Mouse (Mus musculus): ENCODE measurements around the gene Cab39l. TPM values are rescaled to one million over a fixed set of nuclear protein-coding genes. Genes with fewer than 3 reads are reported as not detected.
"Not testable (repeated sequence)": the region's sequence is repeated elsewhere in the genome, so short reads cannot be mapped to it uniquely, and the experiment has no call there.

The Cab39l gene
- polyA plus RNA-seq (2015; fragmentation: Nextera tagmentation; extraction: Ambion mirVana) = 22.3 and 25.1 TPM in 2 replicates

DNA sequence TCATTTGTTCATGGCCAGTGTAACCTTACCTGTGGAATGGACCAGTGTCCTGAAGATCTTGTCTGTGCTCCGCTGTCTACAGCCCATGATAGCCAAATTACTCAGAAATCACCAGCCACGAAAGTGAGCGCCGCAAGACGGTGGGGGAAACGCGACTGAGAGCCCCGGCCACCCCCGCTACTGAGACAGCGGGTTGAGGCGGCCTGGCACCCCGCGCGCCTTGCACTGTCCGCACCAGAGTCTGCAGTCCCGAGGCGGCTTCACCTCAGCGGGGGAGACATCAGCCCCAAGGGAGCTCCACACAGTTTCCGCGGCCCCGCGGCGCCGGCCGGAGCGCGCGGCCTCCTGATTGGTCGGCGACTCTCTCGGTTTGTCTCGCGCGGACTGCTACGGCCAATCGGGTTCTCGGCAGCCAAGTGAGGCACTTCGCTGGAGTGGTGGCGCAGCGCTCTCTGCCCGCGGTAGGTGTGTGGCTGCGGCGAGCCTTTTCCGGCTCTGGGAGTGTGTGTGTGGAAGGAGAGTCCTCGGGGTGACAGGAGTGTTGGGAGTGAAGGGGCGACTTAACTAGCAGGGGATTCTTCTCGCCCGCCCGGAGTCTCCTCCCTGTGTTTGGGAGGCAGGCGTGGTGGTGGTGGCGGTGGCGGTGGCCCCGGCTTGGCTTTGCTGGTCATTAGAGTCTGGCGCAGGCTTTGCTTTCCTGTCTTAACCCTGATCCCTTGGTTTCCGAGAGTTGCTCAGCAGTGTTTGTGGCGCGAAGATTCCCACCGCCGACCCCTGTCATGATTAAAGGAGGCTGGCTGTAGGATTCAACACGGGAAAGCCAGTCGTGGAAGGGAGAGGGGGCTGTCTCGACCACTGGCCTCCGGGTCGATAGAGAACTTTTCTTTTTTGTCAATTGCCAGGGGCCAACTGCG, at the start of gene Cab39l, which contains the start of gene Setdb2:
Gene Cab39l, plus strand, starts transcription at position 415 of the 914 bp plus-strand sequence.
Gene Setdb2, minus strand, starts transcription at position 327 of the 914 bp plus-strand sequence.
- peaks cover 19% of the 10 kb centered on the region for H3K4me1 ChIP-seq (replicated peaks)
- no peaks in the 10 kb centered on the region for H3K36me3 ChIP-seq (replicated peaks)
- H3K9ac ChIP-seq = peak within 1 kb of the TSS; percentile 82
- peak within 1 kb of the TSS; percentile 95 for H3K27ac ChIP-seq (replicated peaks)
- H3K27me3 ChIP-seq = no peaks in the 10 kb centered on the region
- WGBS (ENCODE audit: insufficient replicate concordance) = under 1% methylated on average over 64 of the region's 66 CpGs
- H3K4me2 ChIP-seq = peak within 1 kb of the TSS; percentile 83
- no peaks in the 10 kb centered on the region for H3K9me3 ChIP-seq (replicated peaks)
- peak within 1 kb of the TSS; percentile 72 for H3K4me3 ChIP-seq (replicated peaks)
- ATAC-seq (ENCODE audit: insufficient read depth) = peak; percentile 99

DNA sequence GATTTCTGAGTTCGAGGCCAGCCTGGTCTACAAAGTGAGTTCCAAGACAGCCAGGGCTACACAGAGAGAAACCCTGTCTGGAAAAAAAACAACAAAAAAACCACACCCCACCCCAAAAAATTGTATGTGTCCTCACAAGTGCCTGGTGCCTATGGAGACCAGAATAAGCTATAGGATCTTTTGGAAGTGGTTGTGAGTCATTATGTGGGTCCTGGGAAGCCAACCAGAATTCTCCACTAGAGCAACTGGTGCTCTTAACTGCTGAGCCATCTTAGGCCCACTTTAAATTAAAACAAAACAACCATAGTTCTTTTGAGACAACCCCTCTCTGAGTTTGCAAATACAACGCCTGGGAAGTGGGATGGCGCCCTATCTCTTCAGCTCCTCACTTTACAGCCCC, 45.5 kb upstream of the Cab39l start, which contains the start of gene Phf11c:
Gene Phf11c, minus strand, starts transcription at position 101 of the 400 bp plus-strand sequence.
- ATAC-seq (ENCODE audit: insufficient read depth) = no peak
- H3K4me1 ChIP-seq (replicated peaks) = no peaks in the 10 kb centered on the region
- no peak within 1 kb of the TSS for H3K27ac ChIP-seq (replicated peaks)
- H3K4me3 ChIP-seq (replicated peaks) = no peak within 1 kb of the TSS
- H3K27me3 ChIP-seq = no peaks in the 10 kb centered on the region
- H3K9me3 ChIP-seq (replicated peaks) = no peaks in the 10 kb centered on the region
- H3K4me2 ChIP-seq = no peak within 1 kb of the TSS
- WGBS (ENCODE audit: insufficient replicate concordance) = 69% methylated on average over 3 of the region's 3 CpGs
- no peak within 1 kb of the TSS for H3K9ac ChIP-seq
- 0 out of 2 replicates have a peak, but pooled peaks cover 5% of the 10 kb centered on the region for H3K36me3 ChIP-seq (replicated peaks)

DNA sequence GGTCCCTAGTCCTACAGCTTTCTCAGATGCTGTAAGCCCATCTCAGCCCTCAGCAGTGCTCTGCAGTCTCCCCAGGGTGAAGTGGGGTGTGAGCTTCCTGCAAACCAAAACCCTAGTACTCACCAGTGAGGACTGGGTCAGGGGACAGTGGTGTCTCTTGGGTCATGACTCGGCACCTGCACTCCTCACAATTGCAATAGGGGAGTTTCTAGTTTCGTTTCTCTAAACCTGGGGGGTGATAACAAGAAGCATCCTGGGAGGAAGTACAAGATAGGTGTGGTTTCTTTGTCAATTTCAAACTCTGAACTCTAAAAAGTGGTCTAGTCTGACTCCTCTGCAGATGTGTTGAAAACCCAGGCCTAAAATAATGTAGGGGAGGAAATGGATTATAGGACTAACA, 43.8 kb upstream of the Cab39l start:
- Histone ChIP-seq H3K4me3 (replicated peaks) (no peak overlapping the region), H3K36me3 (replicated peaks) (0 out of 2 replicates have a peak, but pooled peaks cover 11% of the 10 kb centered on the region), H3K4me2 (no peak overlapping the region), H3K9ac (no peak overlapping the region), H3K4me1 (replicated peaks) (no peaks in the 10 kb centered on the region), H3K27ac (replicated peaks) (no peak overlapping the region), H3K9me3 (replicated peaks) (no peaks in the 10 kb centered on the region), H3K27me3 (no peaks in the 10 kb centered on the region)
- no peak for ATAC-seq (ENCODE audit: insufficient read depth)
- WGBS (ENCODE audit: insufficient replicate concordance) = 29% methylated on average over 2 of the region's 2 CpGs

DNA sequence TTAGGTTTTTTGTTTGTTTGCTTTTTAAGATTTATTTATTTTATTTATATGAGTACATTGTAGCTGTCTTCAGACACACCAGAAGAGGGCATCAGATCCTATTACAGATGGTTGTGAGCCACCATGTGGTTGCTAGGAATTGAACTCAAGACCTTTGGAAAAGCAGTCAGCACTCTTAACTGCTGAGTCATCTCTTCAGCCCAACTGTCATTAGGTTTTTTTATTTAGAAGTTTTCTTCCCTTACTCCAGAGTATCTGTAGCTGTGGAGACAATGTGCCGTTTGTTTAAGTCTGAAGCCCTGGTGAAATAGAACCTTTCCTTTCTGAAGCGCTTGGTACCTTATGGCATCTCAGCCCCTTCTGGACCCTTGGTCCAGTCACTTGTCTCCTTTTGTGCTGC, 25.8 kb upstream of the Cab39l start:
- not testable (repeated sequence) for H3K9ac ChIP-seq; H3K4me1 ChIP-seq (replicated peaks); H3K4me3 ChIP-seq (replicated peaks); H3K27me3 ChIP-seq; ATAC-seq (ENCODE audit: insufficient read depth); H3K9me3 ChIP-seq (replicated peaks); H3K27ac ChIP-seq (replicated peaks); H3K4me2 ChIP-seq
- WGBS (ENCODE audit: insufficient replicate concordance) = 78% methylated on average over 2 of the region's 2 CpGs
- peaks cover 57% of the 10 kb centered on the region for H3K36me3 ChIP-seq (replicated peaks)

DNA sequence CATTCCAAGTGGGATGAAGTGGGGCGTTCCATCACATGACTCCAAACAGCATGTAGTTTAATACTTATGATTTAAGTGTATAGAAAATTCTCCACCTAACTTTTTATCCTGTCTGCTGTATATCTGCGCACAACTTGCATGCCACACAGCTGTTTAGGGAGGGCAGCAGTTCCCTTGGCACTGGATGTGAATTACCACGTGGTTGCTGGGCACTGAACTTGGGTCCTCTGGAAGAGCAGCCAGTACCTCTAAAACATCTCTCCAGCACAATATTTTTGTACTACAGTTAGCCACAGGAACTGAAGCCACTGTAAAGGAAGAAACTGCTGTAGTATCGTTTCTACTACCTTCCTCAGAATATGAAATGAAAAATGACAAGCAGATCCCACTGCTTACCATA, 22.6 kb upstream of the Cab39l start:
- H3K9me3 ChIP-seq (replicated peaks) = no peaks in the 10 kb centered on the region
- no peak overlapping the region for H3K4me2 ChIP-seq
- H3K36me3 ChIP-seq (replicated peaks) = peaks cover 46% of the 10 kb centered on the region

DNA sequence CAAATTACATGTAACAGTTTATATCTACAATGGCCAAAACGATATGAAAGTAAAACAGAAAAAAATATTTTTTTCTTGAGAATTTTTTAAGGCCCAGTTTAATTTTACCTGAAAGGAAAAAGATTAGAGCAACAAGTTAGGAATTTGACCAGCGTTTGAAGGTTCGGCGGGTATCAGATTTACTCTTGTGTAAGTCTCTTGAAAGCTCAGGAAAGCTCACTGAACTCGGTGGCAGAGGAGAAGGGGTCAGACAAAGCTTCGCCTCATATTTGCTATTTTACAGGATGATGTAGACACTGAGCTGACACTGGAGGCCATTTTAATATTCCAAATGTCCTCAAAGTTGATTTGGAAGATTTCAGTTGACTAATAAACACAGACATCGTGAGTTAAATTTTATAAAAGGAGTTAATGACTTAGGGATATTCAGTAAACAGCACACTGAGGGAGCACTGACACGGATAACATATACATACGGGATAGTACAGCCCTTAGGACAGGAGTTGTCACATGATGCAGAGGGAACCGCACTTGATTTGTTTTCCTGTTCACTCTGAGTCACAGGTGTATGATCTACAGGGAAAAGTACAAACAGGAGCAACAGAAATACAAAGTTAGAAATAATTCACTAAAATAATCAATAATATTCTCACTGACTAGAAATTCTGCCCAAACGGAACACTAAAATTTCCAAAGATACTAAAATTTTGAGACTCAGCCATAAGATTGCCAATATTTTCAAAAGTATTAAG, 17.7 kb upstream of the Cab39l start:
- H3K27me3 ChIP-seq = no peaks in the 10 kb centered on the region
- peaks cover 18% of the 10 kb centered on the region for H3K36me3 ChIP-seq (replicated peaks)
- ATAC-seq (ENCODE audit: insufficient read depth) = no peak
- H3K4me3 ChIP-seq (replicated peaks) = no peak overlapping the region
- no peaks in the 10 kb centered on the region for H3K9me3 ChIP-seq (replicated peaks)
- WGBS (ENCODE audit: insufficient replicate concordance) = 71% methylated on average over 11 of the region's 11 CpGs
- no peak overlapping the region for H3K27ac ChIP-seq (replicated peaks)
- H3K4me2 ChIP-seq = no peak overlapping the region
- no peak overlapping the region for H3K9ac ChIP-seq
- 0 out of 2 replicates have a peak, but pooled peaks cover 3% of the 10 kb centered on the region for H3K4me1 ChIP-seq (replicated peaks)

More for the DNA sequence above, 22.6 kb upstream of the Cab39l start:
- WGBS (ENCODE audit: insufficient replicate concordance) = 73% methylated on average over 4 of the region's 4 CpGs
- H3K9ac ChIP-seq = no peak overlapping the region
- no peaks in the 10 kb centered on the region for H3K27me3 ChIP-seq
- H3K4me3 ChIP-seq (replicated peaks) = no peak overlapping the region
- H3K4me1 ChIP-seq (replicated peaks) = no peaks in the 10 kb centered on the region
- no peak overlapping the region for H3K27ac ChIP-seq (replicated peaks)
- no peak for ATAC-seq (ENCODE audit: insufficient read depth)

DNA sequence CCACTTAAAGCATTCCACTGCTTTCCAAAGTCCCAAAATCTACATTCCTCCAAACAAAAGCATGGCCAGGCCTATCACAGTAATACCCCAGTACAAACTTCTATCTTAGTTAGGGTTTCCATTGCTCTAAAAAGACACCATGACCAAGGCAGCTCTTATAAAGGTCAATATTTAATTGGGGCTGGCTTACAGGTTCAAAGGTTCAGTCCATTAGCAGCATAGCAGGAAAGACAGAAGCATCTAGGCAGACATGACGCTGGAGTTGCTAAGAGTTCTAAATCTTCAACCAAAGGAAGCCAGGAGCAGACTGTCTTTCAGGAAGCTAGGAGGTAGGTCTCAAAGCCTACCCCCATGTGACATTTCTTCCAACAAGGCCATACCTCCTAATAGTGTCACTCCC, 10.2 kb upstream of the Cab39l start:
- Histone ChIP-seq H3K27ac (replicated peaks) (no peak overlapping the region), H3K9me3 (replicated peaks) (no peaks in the 10 kb centered on the region), H3K9ac (no peak overlapping the region), H3K27me3 (no peaks in the 10 kb centered on the region), H3K4me1 (replicated peaks) (peaks cover 8% of the 10 kb centered on the region; the same call in 1 of the 2 replicates), H3K4me2 (no peak overlapping the region), H3K4me3 (replicated peaks) (no peak overlapping the region), H3K36me3 (replicated peaks) (peaks cover 17% of the 10 kb centered on the region)
- WGBS (ENCODE audit: insufficient replicate concordance) = 77% methylated on average over 1 of the region's 1 CpGs
- no peak for ATAC-seq (ENCODE audit: insufficient read depth)

DNA sequence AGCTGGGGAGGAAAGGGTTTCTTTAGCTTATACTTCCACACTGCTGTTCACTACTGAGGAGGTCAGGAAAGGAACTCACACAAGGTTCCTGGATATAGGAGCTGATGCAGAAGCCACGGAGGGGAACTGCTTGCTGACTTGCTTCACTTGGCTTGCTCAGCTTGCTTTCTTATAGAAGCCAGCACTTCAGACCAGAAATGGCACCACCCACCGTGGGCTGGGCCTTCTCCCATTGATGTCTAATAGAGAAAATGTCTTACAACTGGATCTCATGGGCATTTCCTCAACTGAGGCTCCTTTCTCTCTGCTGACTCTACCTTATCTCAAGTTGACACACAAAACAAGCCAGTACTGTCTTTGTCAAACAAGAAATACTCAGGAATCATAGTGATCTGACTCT, 6.9 kb upstream of the Cab39l start:
- ATAC-seq (ENCODE audit: insufficient read depth) = no peak
- no peak overlapping the region for H3K9ac ChIP-seq
- peaks cover 10% of the 10 kb centered on the region for H3K4me1 ChIP-seq (replicated peaks)
- H3K27ac ChIP-seq (replicated peaks) = no peak overlapping the region
- no peak overlapping the region for H3K4me3 ChIP-seq (replicated peaks)
- no peaks in the 10 kb centered on the region for H3K27me3 ChIP-seq
- H3K4me2 ChIP-seq = no peak overlapping the region
- H3K36me3 ChIP-seq (replicated peaks) = peaks cover 8% of the 10 kb centered on the region
- WGBS (ENCODE audit: insufficient replicate concordance) = 32% methylated on average over 2 of the region's 2 CpGs
- no peaks in the 10 kb centered on the region for H3K9me3 ChIP-seq (replicated peaks)

DNA sequence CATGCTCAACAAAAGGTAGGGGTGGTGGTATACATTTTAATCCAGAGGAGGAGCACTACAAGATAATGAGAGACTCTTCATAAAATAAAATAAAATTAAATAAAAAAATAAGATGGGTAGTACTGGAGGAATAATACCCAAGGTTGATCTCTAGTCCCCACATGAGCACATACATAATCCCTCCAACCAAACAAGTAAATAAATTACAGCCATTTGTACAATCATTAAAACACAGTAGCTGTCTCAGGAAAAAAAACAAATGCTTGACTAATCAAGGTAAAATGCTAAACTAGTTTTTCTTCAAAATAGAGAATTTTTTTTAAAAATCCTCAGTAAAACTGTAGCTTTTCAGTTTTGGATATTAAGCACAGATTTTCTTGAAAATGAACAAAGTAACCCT, 5.6 kb upstream of the Cab39l start:
- H3K27ac ChIP-seq (replicated peaks) = no peak overlapping the region
- no peaks in the 10 kb centered on the region for H3K27me3 ChIP-seq

DNA sequence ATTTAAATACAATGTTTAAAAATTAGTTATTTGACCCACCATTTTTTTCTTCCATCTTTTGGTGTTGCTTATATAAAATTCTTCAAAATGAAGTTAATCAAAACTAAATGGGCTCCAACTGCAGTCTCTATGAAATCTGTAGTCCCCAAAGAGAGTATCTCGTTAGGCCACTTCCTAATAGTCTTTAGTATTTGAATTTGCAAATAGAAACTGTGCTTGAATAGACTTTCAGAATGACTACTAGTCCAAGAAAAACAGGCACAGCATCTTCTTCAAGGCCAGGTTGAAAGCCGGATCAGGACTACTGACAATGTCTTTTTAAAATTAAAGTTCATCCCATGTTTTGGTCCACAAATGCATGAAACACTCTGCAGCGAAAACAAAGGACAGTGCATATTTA, 3.4 kb upstream of the Cab39l start:
- no peak overlapping the region for H3K4me3 ChIP-seq (replicated peaks)
- H3K27me3 ChIP-seq = no peaks in the 10 kb centered on the region
- H3K27ac ChIP-seq (replicated peaks) = no peak overlapping the region
- 0 out of 2 replicates have a peak, but pooled peaks cover 2% of the 10 kb centered on the region for H3K36me3 ChIP-seq (replicated peaks)
- no peak for ATAC-seq (ENCODE audit: insufficient read depth)
- H3K4me2 ChIP-seq = no peak overlapping the region
- no peaks in the 10 kb centered on the region for H3K9me3 ChIP-seq (replicated peaks)
- H3K9ac ChIP-seq = no peak overlapping the region
- peaks cover 20% of the 10 kb centered on the region for H3K4me1 ChIP-seq (replicated peaks)
- WGBS (ENCODE audit: insufficient replicate concordance) = 81% methylated on average over 3 of the region's 3 CpGs

More for the DNA sequence above, 5.6 kb upstream of the Cab39l start:
- 0 out of 2 replicates have a peak, but pooled peaks cover 2% of the 10 kb centered on the region for H3K36me3 ChIP-seq (replicated peaks)
- H3K4me3 ChIP-seq (replicated peaks) = no peak overlapping the region
- ATAC-seq (ENCODE audit: insufficient read depth) = no peak
- H3K4me2 ChIP-seq = no peak overlapping the region
- no peak overlapping the region for H3K9ac ChIP-seq
- H3K9me3 ChIP-seq (replicated peaks) = no peaks in the 10 kb centered on the region
- H3K4me1 ChIP-seq (replicated peaks) = peaks cover 18% of the 10 kb centered on the region

DNA sequence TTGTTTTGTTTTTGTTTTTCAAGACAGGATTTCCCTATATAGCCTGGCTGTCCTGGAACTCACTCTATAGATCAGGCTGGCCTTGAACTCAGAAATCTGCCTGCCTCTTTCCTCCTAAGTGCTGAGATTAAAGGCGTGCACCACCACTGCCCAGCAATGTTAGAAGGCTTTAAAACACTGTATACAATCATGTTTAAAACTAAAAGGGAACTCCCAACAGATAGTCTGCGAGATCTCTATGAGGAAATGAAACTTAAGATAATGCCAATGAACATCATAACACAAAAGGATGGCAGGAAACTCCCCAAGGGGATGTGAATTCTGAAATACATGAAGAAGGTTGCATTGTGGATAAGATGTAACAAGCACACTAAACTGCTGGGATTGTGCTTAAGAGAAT, 2.3 kb upstream of the Cab39l start:
- 57% methylated on average over 2 of the region's 2 CpGs for WGBS (ENCODE audit: insufficient replicate concordance)
- H3K9ac ChIP-seq = no peak overlapping the region

More for the DNA sequence above, 2.3 kb upstream of the Cab39l start:
- ATAC-seq (ENCODE audit: insufficient read depth) = no peak
- H3K9me3 ChIP-seq (replicated peaks) = no peaks in the 10 kb centered on the region
- no peak overlapping the region for H3K4me3 ChIP-seq (replicated peaks)
- 0 out of 2 replicates have a peak, but pooled peaks cover 2% of the 10 kb centered on the region for H3K36me3 ChIP-seq (replicated peaks)
- H3K4me1 ChIP-seq (replicated peaks) = peaks cover 23% of the 10 kb centered on the region
- no peak overlapping the region for H3K4me2 ChIP-seq
- H3K27me3 ChIP-seq = no peaks in the 10 kb centered on the region
- H3K27ac ChIP-seq (replicated peaks) = no peak overlapping the region
